Mouse (Mus musculus) E14TG2a.4 (cell line): ENCODE measurements around the gene Cadps.

Experiments
- CTCF ChIP-seq: conservative IDR thresholded peaks from 2 replicates; pipeline ENCODE4 v1.5.1; 2014; ENCODE audit warnings: low read length
- NANOG ChIP-seq: IDR thresholded peaks from 2 replicates; pipeline ENCODE4 v1.6.1; 2014; ENCODE audit warnings: borderline replicate concordance, low read length, mixed read lengths
- POU5F1 ChIP-seq: IDR thresholded peaks from 2 replicates; pipeline ENCODE4 v1.6.1; 2014; ENCODE audit warnings: low read length, borderline replicate concordance

- TF ChIP-seq CTCF (no peak), POU5F1 (no peak), NANOG (no peak)
Observed at GRCm38 (mm10) chr14:12595326-12595725, 227.6 kb downstream of the Cadps start.
